Mouse (Mus musculus): ENCODE data around the gene Cnn2.
A peak's percentile ranks its signal among the peaks of the same experiment; 100 is the strongest.

Gene Cnn2

DNA sequence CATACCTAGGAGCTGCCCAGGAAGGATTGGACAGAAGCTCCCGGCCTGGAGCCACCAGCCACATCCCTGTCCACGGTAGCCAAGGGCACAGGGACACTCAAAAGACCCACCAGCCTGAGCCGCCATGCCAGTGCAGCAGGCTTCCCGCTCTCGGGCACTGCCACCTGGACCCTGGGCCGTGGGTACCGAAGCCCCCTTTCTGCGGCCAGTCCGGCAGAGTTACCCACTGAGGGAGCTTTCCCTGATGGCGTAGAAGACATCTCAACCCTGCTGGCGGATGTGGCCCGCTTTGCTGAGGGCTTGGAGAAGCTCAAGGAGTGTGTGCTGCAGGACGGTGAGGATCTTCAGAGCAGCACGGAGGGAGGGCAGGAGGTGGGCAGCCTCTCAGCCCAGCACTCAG is 29.4 kb downstream of the Cnn2 start:
- DNase-seq (ENCODE audit: inconsistent ontology term): no peak

DNA sequence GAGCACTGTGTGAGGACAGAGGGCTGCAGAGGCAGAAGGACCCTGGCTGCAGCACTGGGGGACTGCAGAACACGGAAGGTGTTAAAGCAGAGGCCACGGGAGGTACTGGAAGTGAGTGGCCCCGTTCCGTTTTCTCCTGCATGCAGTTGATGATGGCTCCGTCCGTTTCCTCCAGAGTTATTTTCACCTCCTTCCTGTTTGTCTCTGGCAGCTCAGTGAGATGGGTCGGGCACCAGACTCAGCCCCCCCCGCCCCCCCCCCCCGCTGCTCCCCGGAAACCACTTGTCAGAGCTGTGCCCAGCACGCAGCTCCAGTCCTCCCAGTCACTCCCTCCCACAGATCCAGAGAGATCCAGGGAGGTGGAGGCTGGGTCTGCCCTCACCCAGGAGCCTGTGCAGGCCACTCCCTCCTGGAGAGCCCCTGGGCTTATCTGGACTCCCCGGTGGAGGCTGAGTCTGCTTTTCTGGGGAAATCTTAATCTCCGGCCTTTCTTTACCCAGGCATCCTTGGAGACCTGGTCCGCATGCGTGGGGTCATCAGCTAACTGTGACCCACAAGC is 30.4 kb downstream of the Cnn2 start:
- no peak for DNase-seq (ENCODE audit: inconsistent ontology term)

DNA sequence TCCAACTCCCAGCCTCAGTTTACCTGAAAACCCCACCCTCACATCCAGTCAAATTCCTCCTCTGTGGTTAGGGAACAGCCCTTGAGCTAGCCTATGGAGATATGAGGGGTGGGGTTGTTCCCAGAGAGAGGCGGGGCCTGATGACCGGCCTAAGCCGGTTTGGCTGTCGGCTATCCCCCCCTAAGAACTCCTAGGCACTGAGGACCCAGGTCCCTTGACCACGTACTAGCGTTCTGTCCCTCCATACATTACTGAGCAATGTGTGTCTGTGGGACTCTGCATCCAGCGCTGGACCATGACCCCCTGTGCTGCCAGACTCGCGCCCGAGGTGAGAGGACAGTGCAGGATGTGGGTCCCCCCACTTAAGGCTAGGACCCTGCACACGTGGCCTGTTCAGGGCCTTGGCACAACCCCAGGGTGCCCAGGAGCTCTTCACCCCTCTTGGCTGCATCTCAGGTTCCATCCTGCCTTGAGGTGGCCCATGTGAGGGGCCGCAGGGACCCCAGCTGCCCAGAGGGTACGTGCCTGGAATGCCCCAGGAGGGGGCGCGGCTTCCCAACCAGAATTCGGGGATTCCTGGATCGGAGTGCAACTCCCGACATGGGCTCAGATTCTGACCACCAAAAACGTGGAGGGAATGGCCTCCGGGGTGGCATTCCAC is 31.2 kb downstream of the Cnn2 start:
- DNase-seq (ENCODE audit: inconsistent ontology term): no peak

DNA sequence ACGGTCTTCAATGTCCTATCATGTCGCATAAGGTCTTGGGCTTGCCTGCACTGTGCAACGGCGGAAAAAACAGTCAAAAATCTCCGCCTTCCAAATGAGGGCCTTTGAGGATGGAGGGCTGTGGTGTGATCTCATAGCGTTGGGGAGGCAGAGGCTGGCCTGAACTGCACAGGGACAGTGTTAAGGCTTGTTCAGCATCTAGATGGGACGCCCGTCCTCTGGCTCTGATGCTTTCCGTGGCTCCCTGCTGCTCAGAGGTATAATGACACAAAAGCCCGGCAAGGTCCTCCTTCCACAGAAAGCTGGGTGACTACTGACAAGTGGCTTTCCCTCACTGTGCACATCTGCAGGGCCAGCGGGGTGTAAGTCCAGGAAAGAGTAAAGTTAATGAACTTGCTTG is 31.8 kb downstream of the Cnn2 start:
- DNase-seq (ENCODE audit: inconsistent ontology term): no peak

DNA sequence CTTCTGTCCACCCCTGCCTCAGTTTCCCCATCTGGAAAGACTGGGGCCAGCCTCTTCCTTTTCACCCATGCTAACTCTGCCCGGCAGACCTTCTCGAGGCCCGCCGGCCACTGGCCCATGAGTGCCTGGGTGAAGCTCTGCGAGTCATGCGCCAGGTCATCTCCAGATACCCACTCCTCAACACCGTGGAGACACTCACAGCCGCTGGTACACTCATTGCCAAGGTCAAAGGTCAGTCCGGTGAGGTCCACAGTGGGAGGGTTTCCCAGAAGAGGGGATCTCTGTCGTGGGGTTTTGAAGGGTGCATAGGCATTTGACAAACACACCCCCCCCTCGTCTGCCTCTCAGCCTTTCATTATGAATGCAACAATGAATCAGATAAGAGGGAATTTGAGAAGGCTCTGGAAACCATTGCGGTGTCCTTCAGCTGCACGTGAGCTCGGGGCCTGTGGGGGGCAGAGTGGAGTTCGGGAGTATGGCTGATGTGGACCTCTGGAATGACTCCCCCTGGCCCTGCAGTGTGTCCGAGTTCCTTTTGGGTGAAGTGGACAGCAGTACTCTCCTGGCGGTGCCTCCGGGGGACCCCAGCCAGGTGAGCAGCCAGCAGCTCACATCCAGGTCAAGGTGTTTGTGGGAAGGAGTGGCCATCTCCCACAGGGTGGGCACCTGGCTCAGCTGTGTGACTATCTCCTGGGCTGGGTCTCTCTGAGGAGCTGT is 32.4 kb downstream of the Cnn2 start:
- no peak for DNase-seq (ENCODE audit: inconsistent ontology term)

DNA sequence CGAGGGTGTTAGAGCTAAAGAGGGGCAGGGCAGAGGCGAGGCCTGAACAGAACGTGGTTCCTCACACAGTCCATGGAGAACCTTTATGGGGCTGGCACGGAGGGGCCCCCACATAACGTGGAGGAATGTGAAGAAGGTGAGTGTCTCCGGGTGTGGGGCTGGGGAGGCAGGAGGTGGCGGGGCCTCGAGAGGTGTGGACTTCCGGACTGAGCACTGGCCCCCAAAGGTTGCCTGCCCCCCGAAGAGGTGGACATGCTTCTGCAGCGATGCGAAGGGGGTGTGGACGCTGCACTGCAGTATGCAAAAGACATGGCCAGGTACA is 32.9 kb downstream of the Cnn2 start:
- no peak for DNase-seq (ENCODE audit: inconsistent ontology term)

DNA sequence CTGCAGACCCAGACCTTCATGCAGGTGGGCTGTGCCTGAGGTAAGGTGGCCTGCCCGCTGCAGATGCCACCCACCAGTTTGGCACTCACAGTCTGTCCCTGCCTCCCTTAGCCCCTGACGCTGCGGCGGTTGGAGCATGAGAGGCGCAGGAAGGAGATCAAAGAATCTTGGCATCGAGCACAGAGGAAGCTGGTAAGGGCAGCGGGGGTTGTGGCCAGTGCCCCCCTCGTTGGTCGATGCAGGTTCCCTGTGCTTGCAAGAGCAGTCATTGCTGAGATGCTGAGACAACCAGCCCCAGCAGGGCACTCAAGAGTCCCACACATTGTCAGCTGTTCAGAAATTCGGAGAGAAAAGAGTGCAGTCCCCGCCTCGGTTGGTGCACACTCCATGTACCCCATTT is 33.8 kb downstream of the Cnn2 start:
- DNase-seq (ENCODE audit: inconsistent ontology term): no peak

DNA sequence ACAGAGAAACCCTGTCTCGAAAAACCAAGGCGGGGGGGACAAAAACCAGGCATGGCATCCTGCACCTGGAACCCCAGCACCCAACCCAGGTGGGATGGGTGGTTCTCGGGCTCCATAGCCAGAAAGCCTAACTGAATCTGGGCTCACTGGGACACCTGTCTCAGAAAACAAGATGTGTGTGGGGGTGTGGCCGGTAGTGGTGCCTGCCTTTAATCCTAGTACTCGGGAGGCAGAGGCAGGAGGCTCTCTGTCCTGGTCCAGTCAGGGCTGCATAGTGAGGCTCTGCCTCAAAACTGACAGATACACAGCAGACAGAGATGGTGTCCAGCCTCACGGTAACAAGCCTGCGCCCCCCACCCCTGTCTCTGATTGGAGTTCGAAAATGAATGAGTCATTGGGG is 34.4 kb downstream of the Cnn2 start:
- DNase-seq (ENCODE audit: inconsistent ontology term): no peak

DNA sequence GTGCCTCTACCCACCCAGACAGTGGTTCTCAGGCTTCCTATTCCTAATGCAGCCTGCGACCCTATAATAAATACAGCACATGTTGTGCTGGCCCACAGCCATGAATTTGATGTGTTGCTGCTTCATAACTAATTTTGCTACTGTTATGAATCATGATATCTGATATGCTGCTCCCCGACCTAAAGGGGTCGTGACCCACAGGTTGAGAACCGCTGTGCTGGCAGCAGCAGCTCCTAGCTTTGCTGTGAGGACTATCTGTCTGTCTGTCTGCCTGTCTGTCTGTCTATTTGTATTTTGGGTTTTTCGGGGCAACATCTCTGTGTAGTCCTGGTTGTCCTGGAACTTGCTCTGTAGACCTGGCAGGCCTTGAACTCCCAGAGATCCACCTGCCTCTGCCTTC is 35.4 kb downstream of the Cnn2 start:
- no peak for DNase-seq (ENCODE audit: inconsistent ontology term)

DNA sequence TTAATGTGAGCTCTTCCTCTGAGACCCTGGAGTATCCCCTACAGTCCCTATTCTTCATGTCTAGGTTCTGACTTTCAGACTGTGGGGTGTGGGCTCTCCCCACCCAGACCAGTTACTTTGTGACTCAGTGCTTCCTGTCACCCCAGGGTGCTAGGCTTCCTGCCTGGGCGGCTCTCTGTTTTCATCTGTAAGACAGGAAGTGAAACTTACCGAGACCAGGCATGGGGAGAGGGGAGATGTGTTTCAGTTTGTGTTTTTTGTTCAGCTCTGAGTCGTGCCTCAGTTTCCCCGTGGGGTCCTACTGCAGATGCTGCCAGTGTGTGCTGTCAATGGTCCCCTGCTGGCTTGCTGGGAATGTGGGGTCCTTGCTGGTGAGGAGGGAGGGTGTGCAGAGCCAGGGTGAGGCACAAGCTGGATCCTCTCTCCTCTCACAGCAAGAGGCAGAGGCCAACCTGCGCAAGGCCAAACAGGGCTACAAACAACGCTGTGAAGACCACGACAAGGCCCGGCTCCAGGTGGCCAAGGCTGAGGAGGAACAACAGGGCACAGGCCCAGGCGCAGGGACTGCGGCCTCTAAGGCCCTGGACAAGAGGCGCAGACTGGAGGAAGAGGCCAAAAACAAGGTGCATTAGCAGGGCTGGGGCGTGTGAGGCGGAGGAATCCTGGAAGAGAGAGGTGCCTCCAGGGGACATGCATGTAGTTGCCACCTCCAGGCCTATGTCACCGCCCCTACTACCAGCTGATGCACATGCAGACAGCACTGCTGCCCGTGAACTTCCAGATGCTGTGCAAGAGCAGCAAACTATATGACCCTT is 36.1 kb downstream of the Cnn2 start:
- DNase-seq (ENCODE audit: inconsistent ontology term): no peak

DNA sequence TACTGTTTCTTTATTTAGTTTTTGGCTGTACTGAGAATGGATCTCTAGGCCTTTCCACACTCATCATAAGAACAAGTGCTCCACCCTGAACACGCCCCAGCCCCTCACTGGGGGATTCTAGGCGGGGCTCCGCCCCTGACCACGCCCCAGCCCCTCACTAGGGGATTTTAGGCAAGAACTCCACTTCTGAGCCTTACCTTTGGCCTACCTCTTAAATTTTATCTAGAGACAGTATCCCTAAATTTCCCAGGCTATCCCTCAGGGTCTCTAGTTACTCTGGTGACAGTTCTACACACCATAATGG is 36.6 kb downstream of the Cnn2 start:
- DNase-seq (ENCODE audit: inconsistent ontology term): no peak

DNA sequence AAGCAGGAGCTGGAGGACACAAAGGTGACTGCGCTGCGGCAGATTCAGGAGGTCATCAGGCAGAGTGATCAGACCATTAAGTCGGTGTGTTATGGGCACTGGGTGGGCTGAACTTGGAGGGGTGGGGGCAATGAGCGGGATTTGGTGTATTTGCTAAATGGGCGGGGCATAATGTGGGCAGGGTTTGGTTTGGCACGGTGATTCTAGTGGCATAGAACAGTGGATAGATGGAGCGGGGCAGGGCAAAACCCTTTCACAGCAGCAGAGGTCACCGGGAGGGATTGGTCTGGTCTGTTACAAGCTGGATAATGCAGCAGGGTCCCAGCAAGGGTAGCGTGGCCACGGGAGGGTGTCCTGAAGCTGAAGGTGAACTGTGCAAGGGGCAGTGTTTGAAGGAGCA is 37.1 kb downstream of the Cnn2 start:
- DNase-seq (ENCODE audit: inconsistent ontology term): no peak

DNA sequence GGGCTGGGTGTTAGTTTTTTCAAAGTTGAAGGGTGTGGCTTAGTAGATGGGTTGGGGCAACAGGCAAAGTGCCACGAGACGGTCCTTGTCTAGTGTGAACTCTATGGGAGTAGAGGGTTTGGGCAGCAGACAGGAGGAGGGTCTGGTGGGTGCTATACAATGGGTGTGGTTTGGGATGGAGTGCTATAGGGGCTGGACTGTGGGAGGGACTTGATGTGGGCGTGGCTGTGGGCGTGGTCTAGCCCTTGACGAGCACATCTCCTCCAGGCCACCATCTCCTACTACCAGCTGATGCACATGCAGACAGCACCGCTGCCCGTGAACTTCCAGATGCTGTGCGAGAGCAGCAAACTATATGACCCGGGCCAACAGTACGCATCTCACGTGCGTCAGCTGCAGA is 37.5 kb downstream of the Cnn2 start:
- DNase-seq (ENCODE audit: inconsistent ontology term): no peak

DNA sequence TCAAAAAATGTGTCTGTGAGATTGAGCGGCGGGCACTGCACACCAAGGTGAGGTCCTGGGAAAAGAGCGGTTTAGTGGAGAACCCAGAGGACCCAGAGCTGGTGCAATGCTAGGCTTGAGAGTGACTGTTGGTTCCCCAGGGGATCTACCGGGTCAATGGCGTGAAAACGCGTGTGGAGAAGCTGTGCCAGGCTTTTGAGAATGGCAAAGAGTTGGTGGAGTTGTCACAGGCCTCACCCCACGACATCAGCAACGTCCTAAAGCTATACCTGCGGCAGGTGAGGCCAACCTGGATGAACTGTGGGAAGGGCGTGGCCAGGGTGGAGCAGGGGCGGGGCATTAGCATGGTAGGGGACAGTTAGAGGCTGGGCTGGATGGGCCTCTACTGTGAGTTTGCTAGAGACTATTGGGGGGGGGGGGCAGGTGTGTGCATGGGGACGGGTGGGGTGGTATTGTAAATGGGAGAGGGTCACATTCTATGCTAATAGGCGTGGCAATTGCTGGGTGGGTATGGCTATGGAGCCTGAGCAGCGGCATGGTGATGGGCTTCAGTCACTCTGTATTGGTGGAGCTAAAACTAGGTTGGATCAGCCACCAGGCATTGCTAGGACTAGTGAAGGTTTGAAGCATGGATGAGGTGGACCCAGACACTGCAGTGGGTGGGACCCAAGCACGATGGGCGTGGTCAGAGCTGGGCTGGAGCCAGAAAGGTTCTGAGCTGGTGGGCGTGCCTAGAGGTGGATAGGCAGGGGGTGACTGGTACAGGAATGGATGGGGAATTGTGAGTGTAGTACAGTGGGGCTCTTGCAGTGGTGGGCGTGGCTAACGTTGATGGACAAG is 39.5 kb downstream of the Cnn2 start:
- DNase-seq (ENCODE audit: inconsistent ontology term): no peak

DNA sequence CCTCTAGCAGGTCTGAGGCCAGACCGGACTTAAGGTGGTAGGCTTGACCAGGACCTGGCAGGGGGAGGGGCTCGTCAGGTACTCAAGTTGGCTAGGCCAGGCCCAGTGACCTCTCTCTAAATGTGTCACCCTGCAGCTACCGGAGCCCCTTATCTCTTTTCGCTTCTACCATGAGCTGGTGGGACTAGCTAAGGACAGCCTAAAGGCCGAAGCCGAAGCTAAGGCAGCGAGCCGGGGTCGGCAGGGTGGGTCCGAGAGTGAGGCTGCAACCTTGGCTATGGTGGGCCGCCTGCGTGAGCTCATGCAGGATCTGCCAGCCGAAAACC is 40.1 kb downstream of the Cnn2 start:
- no peak for DNase-seq (ENCODE audit: inconsistent ontology term)

DNA sequence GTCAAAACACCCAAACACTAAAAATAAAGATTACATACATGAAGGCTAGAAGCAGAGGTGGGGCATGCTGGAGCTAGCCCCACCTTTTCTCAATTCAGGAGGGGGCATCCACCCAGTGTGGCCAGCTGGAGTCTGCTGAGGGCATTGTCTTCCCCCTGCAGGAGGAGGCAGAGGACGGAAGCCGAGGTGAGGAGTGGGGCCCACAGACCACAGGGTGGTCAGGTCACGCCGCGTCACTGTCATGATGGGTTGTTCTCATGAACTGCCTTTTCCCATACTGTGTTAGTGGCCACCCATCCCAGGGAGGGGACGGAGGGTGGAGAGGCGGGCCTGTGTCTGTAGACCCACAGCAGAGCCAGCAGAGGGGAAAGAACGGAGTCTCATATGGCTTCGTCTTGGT is 41.8 kb downstream of the Cnn2 start:
- DNase-seq (ENCODE audit: inconsistent ontology term): no peak

DNA sequence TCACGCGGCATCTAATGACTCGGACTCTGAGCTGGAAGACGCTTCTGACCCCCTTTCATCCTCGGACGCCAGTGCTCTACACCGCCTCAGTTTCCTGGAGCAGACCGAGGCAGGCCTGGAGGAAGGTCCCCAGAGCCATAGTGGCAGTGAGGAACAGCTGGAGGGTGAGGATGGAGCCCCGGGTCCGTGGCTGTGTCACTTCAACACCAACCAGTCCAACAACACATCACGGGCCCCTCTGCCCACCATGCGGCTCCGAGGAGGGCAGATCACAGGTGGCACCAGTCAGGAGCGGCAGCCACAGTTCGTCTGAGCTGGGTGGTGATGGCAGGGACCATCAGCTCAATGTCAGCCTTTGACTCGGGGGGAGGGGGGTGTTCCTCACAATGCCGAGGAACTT is 42.4 kb downstream of the Cnn2 start:
- DNase-seq (ENCODE audit: inconsistent ontology term): no peak

DNA sequence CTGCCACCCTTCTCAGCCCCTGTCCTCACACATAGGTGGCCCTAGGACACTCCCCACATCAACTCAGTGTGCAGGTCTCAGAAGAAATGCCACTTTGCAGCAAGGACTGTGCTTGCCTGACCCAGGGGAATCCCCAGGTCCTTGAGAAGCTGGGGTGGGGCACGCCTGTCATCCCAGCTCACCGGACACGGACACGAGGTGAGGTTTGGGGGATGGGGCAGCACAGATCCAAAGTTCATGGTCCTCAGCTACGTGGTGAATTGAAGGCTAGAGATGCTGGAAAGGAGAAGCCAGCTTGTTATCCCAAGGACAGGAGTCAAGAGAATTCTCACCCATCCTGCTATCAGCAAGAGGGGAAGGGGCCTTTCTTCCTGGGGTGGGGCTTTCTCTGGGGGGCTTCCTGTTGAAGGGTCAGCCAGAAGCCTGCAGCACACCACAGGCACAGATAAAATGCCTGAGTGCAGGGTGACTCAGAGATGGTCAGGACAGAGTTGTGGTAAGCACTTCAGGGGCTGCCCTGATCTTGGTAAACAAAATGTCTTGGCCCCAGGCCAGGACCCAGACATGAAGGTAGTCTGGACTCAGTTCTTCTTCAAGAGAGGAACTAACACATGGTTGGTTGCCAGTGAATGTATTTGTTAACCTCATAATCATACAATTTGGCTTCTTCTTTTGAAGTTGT is 44.6 kb downstream of the Cnn2 start:
- peak; percentile 69 for DNase-seq (ENCODE audit: inconsistent ontology term)

DNA sequence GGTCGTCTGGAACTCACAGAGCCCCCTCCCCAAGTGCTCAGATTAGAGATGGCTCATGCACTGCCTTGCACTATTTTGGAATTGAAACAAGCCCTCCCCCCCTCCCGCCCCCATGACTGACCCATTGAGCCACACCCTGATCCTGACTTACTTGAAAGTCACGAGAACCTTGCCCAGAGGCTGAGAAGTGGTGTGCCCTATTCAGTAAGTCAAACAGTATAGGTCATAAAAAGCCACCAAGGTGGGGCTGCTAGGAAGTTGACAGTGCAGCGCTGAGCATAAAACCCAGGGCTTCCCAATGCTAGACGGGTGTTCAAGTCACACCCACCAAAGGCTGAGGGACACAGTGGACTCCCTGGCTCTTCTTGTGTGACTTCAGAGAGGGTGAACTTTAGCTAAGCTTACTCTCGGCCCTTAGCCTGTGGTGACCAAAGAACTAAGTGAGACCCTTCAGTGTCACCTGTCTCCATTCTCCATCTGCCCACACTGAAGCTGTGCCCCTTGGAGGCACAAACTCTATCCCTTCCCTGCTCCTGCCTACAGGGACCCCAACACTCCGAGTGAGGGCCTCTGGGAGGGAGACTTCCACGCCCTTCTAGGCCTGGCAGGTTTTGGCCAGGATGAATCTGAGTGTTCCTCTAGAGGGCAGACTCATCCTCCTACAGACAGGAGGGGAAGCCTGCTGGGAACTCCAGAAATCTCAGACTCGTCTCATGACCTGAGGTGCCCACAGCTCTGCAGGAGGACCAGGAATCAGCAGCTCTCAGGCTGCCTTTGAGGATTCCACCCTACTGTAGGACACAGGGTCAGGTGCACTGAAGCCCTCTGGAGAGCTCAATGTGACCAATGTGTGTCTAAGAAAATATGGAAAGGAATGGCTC is 45.4 kb downstream of the Cnn2 start:
- DNase-seq (ENCODE audit: inconsistent ontology term): peak; percentile 73

DNA sequence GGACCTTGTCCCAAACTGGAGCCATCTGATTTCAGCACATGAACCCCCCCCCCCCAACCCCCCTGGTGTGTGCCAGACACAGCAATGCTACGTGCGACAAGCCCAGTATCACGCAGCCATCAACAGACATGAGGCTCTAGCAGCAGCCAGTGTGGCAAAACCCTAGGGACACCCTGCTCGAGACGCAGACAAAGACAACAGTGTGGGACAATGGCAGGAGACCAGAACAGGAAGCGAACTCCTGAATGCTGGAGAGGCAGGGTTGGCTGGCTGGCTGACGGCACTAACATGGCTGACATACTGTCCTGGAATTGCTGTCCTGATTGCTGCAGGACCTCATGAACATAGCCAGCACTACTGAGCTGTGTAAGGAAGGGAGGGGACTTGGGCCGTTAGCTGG is 46.8 kb downstream of the Cnn2 start:
- no peak for DNase-seq (ENCODE audit: inconsistent ontology term)

DNA sequence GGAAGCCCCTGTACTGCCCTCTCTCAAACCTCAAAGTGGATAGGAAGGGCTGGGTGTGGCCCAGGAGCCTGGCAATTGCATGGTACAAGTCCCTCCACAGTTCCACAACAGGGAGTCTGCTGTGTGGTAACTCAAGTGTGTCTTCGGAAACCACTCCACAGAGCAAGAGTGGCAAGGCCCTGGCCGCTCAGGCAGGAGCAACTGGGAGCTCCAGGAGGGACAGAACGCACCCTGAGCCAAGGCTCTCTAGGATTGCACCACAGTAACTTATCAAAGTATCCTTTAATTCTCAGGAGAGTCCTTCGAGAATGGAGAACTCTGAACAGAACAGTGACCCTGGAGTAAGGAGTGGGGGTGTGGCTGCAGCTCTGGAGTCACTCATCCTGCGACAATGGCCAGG is 47.3 kb downstream of the Cnn2 start:
- DNase-seq (ENCODE audit: inconsistent ontology term): no peak

Data from Muller cell, postnatal 12 days (primary cell).